Mouse (Mus musculus) neutrophil, adult 5-6 weeks (primary cell): ENCODE results near the gene B3gnt5. TPM values are rescaled to one million over a fixed set of nuclear protein-coding genes. Genes with fewer than 3 reads are reported as not detected.

ENCODE experiments used
- ATAC-seq: fragments of 151-379, 151-347 bp; 2 replicates; pipeline ENCODE4 v1.8.0; 2017; ENCODE audit warnings: mild to moderate bottlenecking, moderate TSS enrichment; ENCODE audit not compliant: insufficient number of reproducible peaks, poor library complexity, low FRiP score, severe bottlenecking; ENCODE audit errors: extremely low read depth
- total RNA-seq: library from RNA; stranded (forward); fragments of 200-1000 nt; gene quantifications from 2 replicates; pipeline ENCODE4 v1.2.3, GENCODE M21; 2017

B3gnt5 gene
- total RNA-seq: 137 and 140 TPM in 2 replicates

DNA sequence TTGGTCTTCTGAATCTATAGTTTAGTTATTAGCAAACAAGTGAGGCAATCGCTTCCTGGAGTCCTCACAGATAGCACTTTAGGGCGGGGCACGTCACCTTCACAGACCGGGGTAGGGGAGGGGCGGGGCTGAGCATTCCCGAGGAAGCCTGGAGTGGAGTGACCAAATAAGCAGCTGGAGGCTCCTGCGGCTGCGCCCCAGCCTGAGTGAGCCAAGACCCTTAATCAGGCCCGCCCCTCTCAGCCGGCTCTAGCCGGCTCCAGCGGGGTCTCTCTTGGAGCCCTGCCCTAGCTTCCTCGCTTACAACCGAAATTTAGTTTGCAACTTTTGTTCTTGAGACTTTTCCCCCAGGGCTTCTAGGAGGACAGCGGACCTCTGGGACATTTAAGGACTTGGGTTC, at the start of gene B3gnt5:
Gene B3gnt5, plus strand, starts transcription at position 135 of the 400 bp plus-strand sequence.
- ATAC-seq: peak; percentile 35; the same call in 1 of the 2 replicates

DNA sequence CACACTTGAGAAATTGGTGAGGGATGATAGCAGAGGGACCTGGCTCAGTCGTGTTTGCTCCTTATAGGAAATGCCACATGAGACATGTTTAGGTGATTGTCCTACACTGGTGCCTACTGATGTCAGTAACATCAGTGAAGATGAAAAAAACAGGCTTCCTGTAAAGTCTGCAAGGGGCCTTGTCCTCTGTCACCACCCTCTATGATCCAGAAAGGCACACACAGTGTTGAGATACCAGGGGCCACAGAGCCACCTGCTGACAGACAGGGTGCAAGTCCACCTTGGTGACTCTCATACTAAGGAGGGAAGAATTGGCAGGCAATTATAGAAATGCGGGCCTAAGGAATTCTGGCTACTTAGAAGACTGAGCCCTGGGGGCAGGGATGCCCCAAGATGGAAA, 39.0 kb upstream of the B3gnt5 start:
- ATAC-seq: peak; percentile 30; the same call in 1 of the 2 replicates

DNA sequence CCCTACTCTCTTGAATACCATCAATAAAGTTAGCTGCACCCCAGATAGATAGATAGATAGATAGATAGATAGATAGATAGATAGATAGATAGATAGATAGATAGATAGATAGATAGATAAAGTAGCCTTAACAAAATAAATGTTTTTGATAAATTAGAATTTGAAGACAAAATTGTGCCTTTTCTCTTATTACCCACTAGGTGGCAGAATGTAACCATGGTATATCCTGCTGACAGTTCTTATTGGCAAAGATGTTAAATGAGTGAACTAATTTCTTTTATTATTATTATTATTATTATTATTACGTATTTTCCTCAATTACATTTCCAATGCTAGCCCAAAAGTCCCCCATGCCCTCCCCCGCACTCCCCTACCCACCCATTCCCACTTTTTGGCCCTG, 35.9 kb upstream of the B3gnt5 start:
- peak; percentile 55; the same call in 1 of the 2 replicates for ATAC-seq

DNA sequence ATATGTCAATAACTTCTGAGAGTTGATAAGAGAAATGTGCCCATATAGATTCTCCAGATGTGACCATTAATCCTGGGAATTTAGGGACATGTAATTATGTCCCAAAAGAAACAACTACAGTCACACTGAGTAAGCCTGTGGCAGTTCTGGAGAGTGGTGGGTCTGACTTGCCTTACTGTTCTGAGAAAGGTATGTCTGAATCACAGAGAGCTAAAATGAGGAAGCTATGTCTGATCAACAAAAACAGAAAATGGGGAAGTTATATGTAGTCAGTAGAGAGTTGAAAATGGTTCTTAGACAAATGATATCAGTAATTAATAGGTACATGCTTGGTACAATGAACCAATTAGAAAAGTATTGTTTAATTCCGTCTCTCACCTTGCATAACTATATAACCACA, 27.1 kb upstream of the B3gnt5 start:
- ATAC-seq: peak; percentile 97

DNA sequence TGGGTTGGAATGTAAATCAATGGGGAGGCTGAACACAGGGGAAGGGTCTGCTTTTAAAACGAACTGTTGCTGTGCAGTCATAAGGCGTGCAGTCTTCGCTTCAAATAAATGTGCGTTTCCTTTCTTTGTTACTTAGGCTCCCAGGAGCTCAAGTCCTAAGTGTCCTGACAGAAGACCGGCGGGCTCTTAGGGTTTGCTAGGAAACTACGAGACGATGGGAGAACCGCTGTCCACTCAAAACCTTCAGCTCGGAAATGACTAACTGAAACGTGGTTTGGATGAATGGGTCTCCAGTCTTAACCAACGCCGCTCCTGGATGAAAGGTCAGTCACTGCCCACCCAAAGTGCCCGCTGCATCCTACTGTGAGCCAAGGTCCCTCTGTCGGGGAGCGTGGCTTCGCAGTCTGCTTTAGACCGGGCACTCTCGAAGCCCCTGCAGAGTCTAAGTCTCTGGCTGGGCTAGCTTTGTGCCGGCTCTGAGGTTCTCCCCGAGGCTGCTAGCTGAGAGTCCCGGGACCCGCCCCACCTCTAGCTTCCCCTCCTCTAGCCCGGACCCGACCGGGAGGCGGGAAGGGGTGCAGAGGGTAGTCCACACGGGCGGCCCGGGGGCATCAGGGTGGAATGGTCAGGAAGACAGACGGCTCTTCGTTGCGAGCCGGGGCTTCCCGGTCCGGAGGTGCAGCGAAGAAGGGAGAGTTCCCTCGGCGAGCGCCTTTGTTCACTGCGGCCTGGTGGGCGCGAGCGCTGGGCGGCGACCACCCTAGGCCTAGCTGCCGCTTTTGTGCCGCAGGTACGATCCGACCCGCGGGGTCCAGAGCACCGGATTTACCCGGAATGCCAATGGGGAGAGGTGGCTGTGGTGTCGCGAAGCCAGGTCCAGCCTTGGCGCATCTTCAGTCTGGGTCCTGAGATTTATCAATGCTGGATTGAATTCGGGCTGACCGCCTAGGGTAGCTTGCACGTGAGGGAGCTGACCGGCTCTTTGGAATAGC, 793 bp downstream of the B3gnt5 start:
- ATAC-seq: peak; percentile 27; the same call in 1 of the 2 replicates

DNA sequence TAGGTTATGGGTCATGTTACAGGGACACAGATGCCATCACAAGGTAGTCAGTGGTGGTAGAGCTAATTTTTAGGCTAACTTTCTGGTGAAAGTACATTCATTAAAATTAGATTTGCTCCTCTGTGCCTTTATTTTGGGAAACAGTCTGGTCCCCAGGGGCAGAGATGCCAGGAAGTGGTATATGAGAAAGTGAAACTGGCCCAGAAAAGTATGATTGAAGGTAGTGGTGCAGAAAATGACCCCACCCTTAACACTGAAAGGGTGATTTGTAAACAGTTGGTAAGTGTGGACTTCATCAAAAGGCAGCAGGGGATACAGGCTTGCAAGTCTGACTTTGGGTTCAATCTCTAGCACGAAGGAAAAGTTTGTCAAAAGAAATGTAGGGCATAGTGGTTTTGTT, 1.7 kb downstream of the B3gnt5 start:
- peak; percentile 78 for ATAC-seq

DNA sequence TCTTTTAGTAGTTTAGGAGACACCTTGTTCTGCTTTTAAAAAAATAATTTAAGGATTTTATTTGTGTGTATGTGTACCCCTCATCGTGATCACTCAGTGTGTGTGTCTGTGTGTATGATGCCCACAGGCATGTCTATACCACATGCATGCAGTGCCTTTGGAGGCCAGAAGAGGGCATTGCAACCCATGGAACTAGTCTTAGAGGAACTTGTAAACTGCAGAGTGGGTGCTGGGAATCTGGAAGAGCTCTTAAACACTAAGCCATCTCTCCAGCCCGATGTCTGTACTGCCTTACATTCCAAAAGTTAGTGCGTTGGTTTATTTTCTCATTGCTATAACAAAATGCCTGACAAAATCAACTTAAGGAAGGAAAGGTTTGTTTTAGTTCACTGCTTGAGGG, 6.1 kb downstream of the B3gnt5 start:
- ATAC-seq: no peak

DNA sequence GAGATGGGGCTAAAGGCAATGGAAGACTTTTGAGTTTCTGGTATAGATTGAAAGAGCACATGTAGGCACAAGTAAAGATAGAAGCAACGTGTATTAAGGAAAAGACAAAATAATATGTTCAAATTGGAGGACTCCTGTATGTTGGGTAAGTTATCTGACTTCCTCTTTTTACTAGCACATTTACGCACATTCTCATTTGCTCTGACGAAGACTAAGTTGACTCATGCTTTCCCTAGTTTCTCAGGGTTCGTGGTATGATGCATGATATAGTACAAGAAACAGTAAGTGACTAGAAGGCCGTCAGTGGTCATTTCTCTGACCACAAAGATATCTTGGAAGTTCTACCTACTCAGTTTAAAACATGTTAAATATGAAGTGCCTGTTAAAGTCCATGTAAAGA, 8.0 kb downstream of the B3gnt5 start:
- ATAC-seq: peak; percentile 96

DNA sequence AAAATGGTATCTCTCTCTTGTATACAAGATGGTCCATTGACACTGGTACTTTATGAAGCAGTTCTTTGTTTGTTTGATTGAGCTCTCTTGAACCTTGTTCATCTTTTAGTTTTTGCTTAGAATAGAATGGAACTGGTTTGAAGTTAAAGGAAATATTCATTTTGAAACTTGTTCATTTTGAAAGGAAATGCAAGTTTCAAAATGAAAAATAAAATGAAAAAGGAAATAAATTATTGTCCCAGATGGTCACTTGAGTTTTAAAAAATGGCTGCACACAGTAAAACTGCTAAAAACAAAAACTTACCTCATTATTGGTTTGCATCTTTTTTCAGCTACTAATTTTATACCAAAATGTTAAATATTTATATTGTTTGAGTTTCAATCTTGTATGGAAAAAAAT, 12.0 kb downstream of the B3gnt5 start:
- no peak for ATAC-seq

DNA sequence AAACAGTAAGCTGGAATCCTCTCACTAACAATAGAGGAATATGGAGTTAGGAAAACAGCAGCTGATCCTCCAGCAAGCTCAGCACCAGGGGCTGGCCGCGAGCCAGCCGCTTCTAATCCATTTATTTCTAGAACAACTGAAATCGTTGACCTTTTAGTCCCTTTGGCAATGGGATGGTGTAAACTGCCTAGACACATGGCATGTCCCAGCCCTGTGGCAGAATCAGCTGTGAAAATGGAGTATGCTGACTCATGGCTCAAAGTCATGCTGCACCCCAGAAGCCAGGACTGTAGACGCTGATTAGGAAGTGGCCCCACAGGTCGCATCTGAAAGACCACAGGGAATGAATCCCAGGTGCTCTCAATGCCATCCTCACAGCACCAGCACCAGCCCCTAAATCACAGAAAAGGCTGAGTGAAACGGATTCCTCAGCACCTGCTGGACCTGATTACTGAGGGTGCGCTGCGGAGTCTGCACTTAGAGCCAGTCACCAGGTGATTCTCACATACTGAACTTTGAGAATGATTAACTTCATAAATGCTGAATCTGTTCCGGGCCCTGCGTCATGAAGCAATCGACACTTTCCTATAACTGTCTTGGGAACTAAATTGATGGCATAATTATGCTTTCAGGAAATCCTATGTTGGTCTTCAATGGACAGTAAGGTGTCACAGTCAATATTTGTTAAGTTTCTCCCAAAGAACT, 26.5 kb downstream of the B3gnt5 start:
- no peak for ATAC-seq

DNA sequence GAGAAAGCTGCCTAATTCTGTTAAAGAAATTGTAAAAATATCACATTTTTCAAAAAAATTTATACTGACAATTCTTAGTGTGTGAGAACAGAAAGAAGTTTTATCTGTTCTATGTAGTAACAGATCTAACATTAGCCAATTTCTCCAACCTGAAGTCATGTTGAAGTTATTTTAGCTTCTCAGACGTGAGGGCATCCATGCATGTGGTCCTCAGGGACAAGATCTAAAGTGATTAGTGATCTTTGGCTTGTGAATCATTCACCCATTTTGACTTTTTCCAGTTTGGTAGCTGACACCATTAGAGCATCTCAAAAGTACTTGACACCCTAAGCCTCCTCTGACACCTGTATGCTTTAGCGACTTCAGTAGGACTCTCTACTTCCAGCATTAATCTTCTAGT, 29.9 kb downstream of the B3gnt5 start:
- ATAC-seq: no peak

DNA sequence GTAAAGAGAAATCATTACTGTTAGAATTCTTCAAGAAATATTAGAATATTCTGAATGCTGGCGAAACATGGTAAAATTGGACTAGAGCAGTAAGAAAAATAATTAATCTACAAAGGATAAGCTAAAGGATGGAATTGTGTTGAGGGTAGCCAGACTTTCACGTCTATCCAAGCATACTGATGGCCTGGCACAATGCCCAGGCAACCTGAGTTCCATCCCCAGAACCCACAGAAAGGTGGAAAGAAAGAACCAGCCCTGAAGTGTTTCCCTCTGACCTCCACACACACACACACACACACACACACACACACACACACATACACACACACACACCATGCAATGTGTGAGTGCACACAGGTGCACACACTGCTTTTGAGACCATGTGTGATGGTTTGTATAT, 58.8 kb downstream of the B3gnt5 start:
- ATAC-seq: no peak

Other genes starting within 250 kb of the B3gnt5 start
- gene Olfr167, start 237.9 kb upstream of the B3gnt5 start, total RNA-seq: not detected in 2 replicates
- gene Olfr168, start 224.7 kb upstream of the B3gnt5 start, total RNA-seq: not detected in 2 replicates
- gene Olfr169, start 188.4 kb upstream of the B3gnt5 start, total RNA-seq: not detected in 2 replicates
- not detected in 2 replicates for gene Olfr170, start 148.3 kb upstream of the B3gnt5 start, total RNA-seq
- gene Olfr171, start 130.3 kb upstream of the B3gnt5 start, total RNA-seq: not detected in 2 replicates
- gene Lamp3, start 53.8 kb upstream of the B3gnt5 start, total RNA-seq: 3.3 and 4.1 TPM in 2 replicates
- 177 and 184 TPM in 2 replicates for gene Klhl6, start 222.8 kb downstream of the B3gnt5 start, total RNA-seq